Comparison of ENCODE assay signal across 7 mouse cellular contexts in genomic region chr8:126596097-126596634, GRCm38 (mm10). TPM values are rescaled to one million over a fixed set of nuclear protein-coding genes. Genes with fewer than 3 reads are reported as not detected.
A peak's percentile ranks its signal among the peaks of the same experiment; 100 is the strongest.
DNase-seq lines count a peak whose midpoint lies in the region; ATAC-seq lines count a peak whose summit lies in the region.

No protein-coding gene starts in this region.

- H3K4me3 ChIP-seq in intestine, embryonic 16.5 days (ENCODE audit: low read length): peak overlapping the region; percentile 100
- no peak overlapping the region for H3K4me3 ChIP-seq in limb, embryonic 10.5 days
- H3K4me3 ChIP-seq in midbrain, embryonic 12.5 days: peak overlapping the region; percentile 4; the same call in 1 of the 2 replicates

- H3K9me3 ChIP-seq in intestine, embryonic 16.5 days (ENCODE audit: control insufficient read depth, low read length): no peaks in the 10 kb centered on the region
- H3K9me3 ChIP-seq in limb, embryonic 10.5 days (replicated peaks): no peaks in the 10 kb centered on the region
- no peaks in the 10 kb centered on the region for H3K9me3 ChIP-seq in midbrain, embryonic 12.5 days

- peak; percentile 65 for ATAC-seq in intestine, embryonic 16.5 days
- ATAC-seq in midbrain, embryonic 12.5 days (ENCODE audit: low FRiP score, low read depth): peak; percentile 24; the same call in 1 of the 2 replicates

- H3K4me2 ChIP-seq in intestine, embryonic 16.5 days (ENCODE audit: low read depth, low read length): peak overlapping the region; percentile 63
- H3K4me2 ChIP-seq in midbrain, embryonic 12.5 days (replicated peaks): peak overlapping the region; percentile 72

- no peaks in the 10 kb centered on the region for H3K27me3 ChIP-seq in intestine, embryonic 16.5 days (replicated peaks; ENCODE audit: control insufficient read depth, insufficient read depth, low read length)
- H3K27me3 ChIP-seq in limb, embryonic 10.5 days (ENCODE audit: low read depth, poor library complexity, severe bottlenecking): peaks cover 4% of the 10 kb centered on the region; the same call in 1 of the 2 replicates
- H3K27me3 ChIP-seq in midbrain, embryonic 12.5 days: no peaks in the 10 kb centered on the region; the same call in 1 of the 2 replicates

- peak overlapping the region; percentile 99 for H3K27ac ChIP-seq in intestine, embryonic 16.5 days (ENCODE audit: low read length)
- H3K27ac ChIP-seq in limb, embryonic 10.5 days: peak overlapping the region; percentile 98
- peak overlapping the region; percentile 96 for H3K27ac ChIP-seq in midbrain, embryonic 12.5 days (replicated peaks)

- peak; percentile 90 for DNase-seq in adipocyte (ENCODE audit: low spot score)
- DNase-seq in embryo, embryonic 10.5 days (ENCODE audit: low spot score): peak; percentile 77
- DNase-seq in gastrocnemius, postnatal 4 days (ENCODE audit: low spot score in 2 of 2): peak; percentile 76 to 90
- peak; percentile 66 for DNase-seq in limb, embryonic 10.5 days (ENCODE audit: low spot score)
- peak; percentile 51 for DNase-seq in spleen, adult 12 weeks (ENCODE audit: low spot score)

- H3K4me1 ChIP-seq in intestine, embryonic 16.5 days (ENCODE audit: control insufficient read depth, insufficient read depth, low read length): peaks cover 36% of the 10 kb centered on the region
- peaks cover 53% of the 10 kb centered on the region for H3K4me1 ChIP-seq in limb, embryonic 10.5 days
- H3K4me1 ChIP-seq in midbrain, embryonic 12.5 days: peaks cover 54% of the 10 kb centered on the region

- H3K36me3 ChIP-seq in intestine, embryonic 16.5 days (ENCODE audit: control insufficient read depth, insufficient read depth, low read length): peaks cover 2% of the 10 kb centered on the region
- peaks cover 8% of the 10 kb centered on the region for H3K36me3 ChIP-seq in limb, embryonic 10.5 days
- no peaks in the 10 kb centered on the region for H3K36me3 ChIP-seq in midbrain, embryonic 12.5 days

- H3K9ac ChIP-seq in intestine, embryonic 16.5 days (ENCODE audit: low read depth, low read length): peak overlapping the region; percentile 100
- H3K9ac ChIP-seq in midbrain, embryonic 12.5 days (replicated peaks): peak overlapping the region; percentile 37; the same call in 1 of the 2 replicates

- WGBS in intestine, embryonic 16.5 days: under 1% methylated on average over 12 of the region's 12 CpGs
- 44% methylated on average over 12 of the region's 12 CpGs for WGBS in limb, embryonic 10.5 days
- 25% methylated on average over 12 of the region's 12 CpGs for WGBS in midbrain, embryonic 12.5 days

RNA-seq across cellular contexts. Expression of gene Irf2bp2, which starts 2.4 kb away (rescaled TPM):
- total RNA-seq in gastrocnemius, postnatal 4 days (2021): 10 to 100 TPM; 71.8 to 76.1 TPM
- polyA plus RNA-seq in intestine, embryonic 16.5 days (2015; fragmentation: Nextera tagmentation; extraction: Ambion mirVana): 11.5 and 11.9 TPM in 2 replicates
- 4.2 and 4.5 TPM in 2 replicates for polyA plus RNA-seq in limb, embryonic 10.5 days (2016; fragmentation: Nextera tagmentation; extraction: Ambion mirVana)
- polyA plus RNA-seq in midbrain, embryonic 12.5 days (2016; fragmentation: Nextera tagmentation; extraction: Ambion mirVana): 7.5 and 7.7 TPM in 2 replicates
